Mouse (Mus musculus) heart, embryonic 14.5 days (tissue): ENCODE measurements at regions not wholly inside any gene's neighbourhood (a gene's known extent, or its start where the extent isn't known, plus 50 kb on each side); places are given as distances from the start of the nearest gene placed in this dataset.

ENCODE experiments used
- ATAC-seq: fragments of 200-750 bp; cut with Nextera tagmentation; 2 replicates; pipeline ENCODE4 v1.8.0; 2017; ENCODE audit warnings: low read depth, moderate TSS enrichment; ENCODE audit not compliant: insufficient number of reproducible peaks, insufficient read depth, low FRiP score
- H3K27ac ChIP-seq, 2 experiments: fragments of 200-500 bp in 1 of 2; fragments of 300-500 bp in 1 of 2; sonication (generic) in 1 of 2; replicated peaks in 1 of 2; 2 replicates each; pipeline ENCODE4 v1.5.1; 2012 to 2014; ENCODE audit warnings: low read depth in 2 of 2, low read length in 2 of 2, control low read depth in 1 of 2, mild to moderate bottlenecking in 1 of 2, mixed read lengths in 1 of 2; ENCODE audit not compliant: control insufficient read depth in 1 of 2, insufficient read depth in 1 of 2
- H3K27me3 ChIP-seq: fragments of 300-500 bp; sonication (generic); 2 replicates; pipeline ENCODE4 v1.6.1; 2014; ENCODE audit warnings: mild to moderate bottlenecking, low read length, control low read depth; ENCODE audit not compliant: control insufficient read depth, insufficient read depth
- H3K36me3 ChIP-seq: fragments of 300-500 bp; sonication (generic); 2 replicates; pipeline ENCODE4 v1.6.1; 2014; ENCODE audit warnings: mild to moderate bottlenecking, control low read depth, low read length, mixed read lengths; ENCODE audit not compliant: control insufficient read depth, insufficient read depth
- H3K4me1 ChIP-seq, 2 experiments: fragments of 200-500 bp in 1 of 2; fragments of 300-500 bp in 1 of 2; sonication (generic) in 1 of 2; 2 replicates each; pipeline ENCODE4 v1.6.1; 2012 to 2014; ENCODE audit warnings: low read length in 2 of 2, control low read depth in 1 of 2, mixed read lengths in 1 of 2; ENCODE audit not compliant: control insufficient read depth in 2 of 2, insufficient read depth in 2 of 2
- H3K4me2 ChIP-seq: fragments of 300-500 bp; sonication (generic); 2 replicates; pipeline ENCODE4 v1.6.1; 2014; ENCODE audit warnings: mild to moderate bottlenecking, low read length
- H3K4me3 ChIP-seq, 2 experiments: fragments of 200-500 bp in 1 of 2; fragments of 300-500 bp in 1 of 2; sonication (generic) in 1 of 2; 2 replicates each; pipeline ENCODE4 v1.5.1; 2012 to 2014; ENCODE audit warnings: low read length in 2 of 2, mild to moderate bottlenecking in 2 of 2, control low read depth in 1 of 2, low read depth in 1 of 2, moderate library complexity in 1 of 2; ENCODE audit not compliant: control insufficient read depth in 1 of 2, insufficient read depth in 1 of 2
- H3K9ac ChIP-seq: fragments of 300-500 bp; sonication (generic); 2 replicates; pipeline ENCODE4 v1.6.1; 2014; ENCODE audit warnings: mild to moderate bottlenecking, low read length
- H3K9me3 ChIP-seq: fragments of 300-500 bp; sonication (generic); 2 replicates; pipeline ENCODE4 v1.6.1; 2016; ENCODE audit warnings: low read length, control low read depth; ENCODE audit not compliant: control insufficient read depth
- WGBS: fragments of 180-500 bp; shearing (Covaris S2); extraction: QIAGEN DNeasy Blood & Tissue Kit; methylation state at CpG from one replicate; pipeline ENCODE4 v1.1.7; 2014; 5-methylcytosine and 5-hydroxymethylcytosine counted together

- Histone ChIP-seq H3K4me2 (no peak overlapping the region), H3K9me3 (no peaks in the 10 kb centered on the region), H3K4me3 (no peak overlapping the region), H3K4me1 (no peaks in the 10 kb centered on the region), H3K9ac (no peak overlapping the region), H3K27ac (no peak overlapping the region), H3K36me3 (no peaks in the 10 kb centered on the region), H3K27me3 (no peaks in the 10 kb centered on the region)
- WGBS: 54% methylated on average over 12 of the region's 12 CpGs
- no peak for ATAC-seq
Measured at GRCm38 (mm10) chr2:92856047-92856446, 58.9 kb upstream of the Syt13 start.

- no peaks in the 10 kb centered on the region for H3K27me3 ChIP-seq
- no peak overlapping the region for H3K27ac ChIP-seq
- H3K36me3 ChIP-seq: no peaks in the 10 kb centered on the region
- H3K4me2 ChIP-seq: no peak overlapping the region
- H3K9me3 ChIP-seq: 0 out of 2 replicates have a peak, but pooled peaks cover 2% of the 10 kb centered on the region
- no peaks in the 10 kb centered on the region for H3K4me1 ChIP-seq
- H3K4me3 ChIP-seq: no peak overlapping the region
- WGBS: 67% methylated on average over 7 of the region's 8 CpGs
- H3K9ac ChIP-seq: no peak overlapping the region
- no peak for ATAC-seq
Measured at GRCm38 (mm10) chr2:92860502-92861197, 54.2 kb upstream of the Syt13 start.
